Mouse (Mus musculus) spleen, adult 2 months (tissue): ENCODE results near the gene Ncor2. TPM values are rescaled to one million over a fixed set of nuclear protein-coding genes. Genes with fewer than 3 reads are reported as not detected.

Source experiments
- DNase-seq, 2 experiments: peaks; one replicate each; pipeline versions ENCODE4 v3.0.0 to v3.0.0-alpha.2; 2012 to 2021; ENCODE audit warnings: low spot score in 2 of 2, low read depth in 1 of 2
- H3K27ac ChIP-seq: fragments of 200-500 bp; 2 replicates; pipeline ENCODE4 v1.5.1; 2012; ENCODE audit warnings: low read length, inconsistent platforms; ENCODE audit not compliant: insufficient read depth
- H3K27me3 ChIP-seq: fragments of 200-500 bp; 2 replicates; pipeline ENCODE4 v1.6.1; 2012; ENCODE audit warnings: mild to moderate bottlenecking, moderate library complexity, low read length, inconsistent platforms; ENCODE audit not compliant: control insufficient read depth, insufficient read depth
- H3K36me3 ChIP-seq: fragments of 200-500 bp; 2 replicates; pipeline ENCODE4 v1.6.1; 2012; ENCODE audit warnings: mild to moderate bottlenecking, low read length, inconsistent platforms; ENCODE audit not compliant: control insufficient read depth, insufficient read depth
- H3K4me1 ChIP-seq: fragments of 200-500 bp; 2 replicates; pipeline ENCODE4 v1.6.1; 2011; ENCODE audit warnings: inconsistent platforms; ENCODE audit not compliant: control insufficient read depth, insufficient read depth, insufficient read length
- H3K4me3 ChIP-seq: fragments of 200-500 bp; 2 replicates; pipeline ENCODE4 v1.5.1; 2011; ENCODE audit warnings: mild to moderate bottlenecking, inconsistent platforms; ENCODE audit not compliant: insufficient read depth, insufficient read length; ENCODE audit errors: extremely low read depth
- CTCF ChIP-seq: fragments of 200-500 bp; IDR thresholded peaks from 2 replicates; pipeline ENCODE4 v1.5.1; 2011; ENCODE audit warnings: mild to moderate bottlenecking, inconsistent platforms; ENCODE audit not compliant: insufficient read depth, insufficient read length, insufficient replicate concordance; ENCODE audit errors: extremely low read depth
- POLR2A ChIP-seq: fragments of 200-500 bp; IDR thresholded peaks from 2 replicates; pipeline ENCODE4 v1.6.1; 2011; ENCODE audit warnings: low read depth, low read length, inconsistent platforms
- WGBS: fragments of 180-500 bp; shearing (Covaris S2); methylation state at CpG from one replicate; pipeline ENCODE4 v1.1.7; 2018; 5-methylcytosine and 5-hydroxymethylcytosine counted together
- polyA plus RNA-seq: library from polyadenylated mRNA; depleted of rRNA; stranded (reverse); fragments of >200 nt; gene quantifications from 2 replicates; pipeline ENCODE4 v1.2.3, GENCODE M21; 2012

Ncor2 gene
- polyA plus RNA-seq, 1 experiment, result 70.5 TPM

GRCm38 (mm10) chr5:125120517-125121303, 58.3 kb downstream of the Ncor2 start:
- TF ChIP-seq POLR2A (no peak), CTCF (no peak)
- no peak overlapping the region for H3K27ac ChIP-seq
- 86% methylated on average over 17 of the region's 17 CpGs for WGBS
- no peaks in the 10 kb centered on the region for H3K4me1 ChIP-seq
- H3K27me3 ChIP-seq, result no peaks in the 10 kb centered on the region
- H3K4me3 ChIP-seq, result no peak overlapping the region
- H3K36me3 ChIP-seq, result peaks cover 12% of the 10 kb centered on the region
- no peak for DNase-seq

- H3K27ac ChIP-seq, result no peak overlapping the region
- peaks cover 14% of the 10 kb centered on the region for H3K36me3 ChIP-seq
- no peaks in the 10 kb centered on the region for H3K4me1 ChIP-seq
- no peak for DNase-seq
- TF ChIP-seq CTCF (no peak), POLR2A (no peak)
- H3K27me3 ChIP-seq, result no peaks in the 10 kb centered on the region
- H3K4me3 ChIP-seq, result no peak overlapping the region
- WGBS, result 93% methylated on average over 5 of the region's 5 CpGs
Measured at GRCm38 (mm10) chr5:125117238-125117637, 61.8 kb downstream of the Ncor2 start.

- DNase-seq, result no peak
- 87% methylated on average over 5 of the region's 5 CpGs for WGBS
- Histone ChIP-seq H3K27ac (no peak overlapping the region), H3K4me1 (no peaks in the 10 kb centered on the region), H3K27me3 (no peaks in the 10 kb centered on the region), H3K36me3 (peaks cover 17% of the 10 kb centered on the region), H3K4me3 (no peak overlapping the region)
- TF ChIP-seq POLR2A (no peak), CTCF (no peak)
Measured at GRCm38 (mm10) chr5:125113029-125113428, 66.0 kb downstream of the Ncor2 start.

GRCm38 (mm10) chr5:125112588-125112987, 66.4 kb downstream of the Ncor2 start:
- H3K27me3 ChIP-seq, result no peaks in the 10 kb centered on the region
- WGBS, result 88% methylated on average over 1 of the region's 1 CpGs
- TF ChIP-seq CTCF, result no peak
- TF ChIP-seq POLR2A, result no peak
- H3K4me3 ChIP-seq, result no peak overlapping the region
- no peak for DNase-seq
- H3K4me1 ChIP-seq, result no peaks in the 10 kb centered on the region
- no peak overlapping the region for H3K27ac ChIP-seq
- peaks cover 17% of the 10 kb centered on the region for H3K36me3 ChIP-seq

GRCm38 (mm10) chr5:125111137-125111536, 67.9 kb downstream of the Ncor2 start:
- no peak for DNase-seq
- Histone ChIP-seq H3K4me1 (peaks cover 5% of the 10 kb centered on the region; the same call in 1 of the 2 replicates), H3K36me3 (peaks cover 15% of the 10 kb centered on the region), H3K27ac (no peak overlapping the region), H3K27me3 (no peaks in the 10 kb centered on the region), H3K4me3 (no peak overlapping the region)
- TF ChIP-seq CTCF (no peak), POLR2A (no peak)
- 83% methylated on average over 6 of the region's 6 CpGs for WGBS

- H3K36me3 ChIP-seq, result peaks cover 15% of the 10 kb centered on the region
- no peaks in the 10 kb centered on the region for H3K27me3 ChIP-seq
- TF ChIP-seq CTCF, result no peak
- no peak for TF ChIP-seq POLR2A
- peaks cover 8% of the 10 kb centered on the region; the same call in 1 of the 2 replicates for H3K4me1 ChIP-seq
- no peak for DNase-seq
- no peak overlapping the region for H3K4me3 ChIP-seq
- H3K27ac ChIP-seq, result no peak overlapping the region
- WGBS, result 91% methylated on average over 3 of the region's 3 CpGs
Measured at GRCm38 (mm10) chr5:125110722-125111121, 68.3 kb downstream of the Ncor2 start.

GRCm38 (mm10) chr5:125110196-125110595, 68.8 kb downstream of the Ncor2 start:
- H3K4me3 ChIP-seq, result no peak overlapping the region
- no peak for DNase-seq
- H3K4me1 ChIP-seq, result peaks cover 8% of the 10 kb centered on the region; the same call in 1 of the 2 replicates
- no peaks in the 10 kb centered on the region for H3K27me3 ChIP-seq
- WGBS, result 93% methylated on average over 8 of the region's 8 CpGs
- no peak overlapping the region for H3K27ac ChIP-seq
- TF ChIP-seq CTCF (no peak), POLR2A (no peak)
- peaks cover 13% of the 10 kb centered on the region for H3K36me3 ChIP-seq
